Mouse (Mus musculus): ENCODE measurements at regions not wholly inside any gene's neighbourhood (a gene's known extent, or its start where the extent isn't known, plus 50 kb on each side); places are given as distances from the start of the nearest gene placed in this dataset.

- no peak for DNase-seq
Measured at GRCm38 (mm10) chr10:9291456-9292146, 383.4 kb downstream of the Samd5 start.

- no peak for DNase-seq
Measured at GRCm38 (mm10) chr10:9272940-9273339, 387.1 kb upstream of the Sash1 start.

- peak; percentile 55 for DNase-seq
Measured at GRCm38 (mm10) chr10:9272243-9272642, 386.4 kb upstream of the Sash1 start.

GRCm38 (mm10) chr10:9265528-9265927, 379.7 kb upstream of the Sash1 start:
- no peak for DNase-seq

GRCm38 (mm10) chr10:9264309-9265000, 378.6 kb upstream of the Sash1 start:
- DNase-seq = no peak

GRCm38 (mm10) chr10:9258705-9259104, 372.8 kb upstream of the Sash1 start:
- no peak for DNase-seq

GRCm38 (mm10) chr10:9252941-9253217, 367.0 kb upstream of the Sash1 start:
- peak; percentile 15 for DNase-seq

GRCm38 (mm10) chr10:9252120-9252940, 366.5 kb upstream of the Sash1 start:
- DNase-seq = no peak

- no peak for DNase-seq
Measured at GRCm38 (mm10) chr10:9243281-9243618, 357.4 kb upstream of the Sash1 start.

- DNase-seq = no peak
Measured at GRCm38 (mm10) chr10:9242596-9243280, 356.9 kb upstream of the Sash1 start.

GRCm38 (mm10) chr10:9239956-9240355, 354.1 kb upstream of the Sash1 start:
- peak; percentile 11 for DNase-seq

- DNase-seq = no peak
Measured at GRCm38 (mm10) chr10:9231751-9232150, 345.9 kb upstream of the Sash1 start.

- no peak for DNase-seq
Measured at GRCm38 (mm10) chr10:9229116-9229515, 343.2 kb upstream of the Sash1 start.

- DNase-seq = no peak
Measured at GRCm38 (mm10) chr10:9227361-9227760, 341.5 kb upstream of the Sash1 start.

- no peak for DNase-seq
Measured at GRCm38 (mm10) chr10:9210646-9211045, 324.8 kb upstream of the Sash1 start.

GRCm38 (mm10) chr10:9204096-9204495, 318.2 kb upstream of the Sash1 start:
- DNase-seq = no peak

- no peak for DNase-seq
Measured at GRCm38 (mm10) chr10:9203323-9203722, 317.5 kb upstream of the Sash1 start.

GRCm38 (mm10) chr10:9202922-9203321, 317.1 kb upstream of the Sash1 start:
- no peak for DNase-seq

- DNase-seq = peak; percentile 24
Measured at GRCm38 (mm10) chr10:9174997-9175396, 289.1 kb upstream of the Sash1 start.

GRCm38 (mm10) chr10:9173509-9173908, 287.6 kb upstream of the Sash1 start:
- no peak for DNase-seq

GRCm38 (mm10) chr10:9168725-9169124, 282.9 kb upstream of the Sash1 start:
- no peak for DNase-seq

GRCm38 (mm10) chr10:9166017-9166416, 280.1 kb upstream of the Sash1 start:
- peak; percentile 62 for DNase-seq

GRCm38 (mm10) chr10:9165598-9165997, 279.7 kb upstream of the Sash1 start:
- DNase-seq = no peak

Data from retina, postnatal 1 day (tissue).